Mouse (Mus musculus): ENCODE results near the gene AC134908.4.

AC134908.4 gene

DNA sequence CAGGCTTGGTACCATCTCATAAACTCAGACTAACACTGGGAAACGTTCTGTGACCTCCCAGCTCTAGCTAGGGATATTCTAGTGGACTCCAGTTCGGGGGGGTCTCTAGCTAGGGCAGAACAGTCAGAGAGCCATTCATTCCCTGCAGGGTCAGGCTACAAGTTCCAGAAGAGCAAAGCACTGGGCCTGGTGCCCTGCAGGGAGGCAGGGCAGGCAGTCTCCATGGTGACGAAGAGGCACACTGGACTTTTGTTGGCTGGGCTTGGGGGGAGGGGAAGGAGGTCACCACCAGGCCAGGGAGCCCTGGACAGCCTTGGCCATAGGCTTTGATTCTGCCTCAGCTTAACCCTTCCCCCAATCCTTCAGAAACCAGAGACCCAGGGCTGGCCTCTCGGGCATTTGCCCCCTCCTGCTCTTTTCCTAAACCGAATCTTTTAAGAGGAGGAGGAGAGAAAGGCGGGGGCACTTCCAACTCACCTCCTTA is at the start of gene AC134908.4:
TSS of gene AC134908.4 (minus strand) at position 51 of the 484 bp plus-strand sequence.
- no peak for DNase-seq (ENCODE audit: low read depth, low spot score)

DNA sequence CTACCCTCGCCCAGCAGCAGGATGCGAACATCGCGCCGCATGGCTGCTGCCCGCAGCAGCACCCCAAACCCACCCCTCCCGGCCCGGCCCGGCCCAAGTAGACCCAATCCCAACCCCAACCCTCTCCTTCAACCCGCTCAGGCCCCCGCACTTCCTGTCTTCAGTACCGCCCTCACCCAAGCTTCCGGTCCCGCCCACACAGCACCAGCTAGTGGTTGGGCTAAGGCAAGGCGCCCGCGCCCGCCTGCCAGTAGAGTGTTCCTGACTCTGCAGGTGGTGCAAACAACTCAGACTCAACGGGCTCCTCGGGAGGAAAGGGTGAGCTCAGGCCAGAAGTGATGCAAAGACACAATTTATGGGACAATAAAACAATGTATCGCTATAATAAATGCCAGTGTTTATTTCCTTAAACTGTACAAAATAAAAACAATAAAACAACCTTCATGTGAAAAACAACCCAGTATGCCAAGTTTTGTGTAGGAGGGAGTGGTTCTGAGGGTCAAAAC is 49.0 kb upstream of the AC134908.4 start, which contains the start of gene Rhot2:
TSS of gene Rhot2 (minus strand) at position 456 of the 506 bp plus-strand sequence.
- DNase-seq (ENCODE audit: low read depth, low spot score) = peak; percentile 91

DNA sequence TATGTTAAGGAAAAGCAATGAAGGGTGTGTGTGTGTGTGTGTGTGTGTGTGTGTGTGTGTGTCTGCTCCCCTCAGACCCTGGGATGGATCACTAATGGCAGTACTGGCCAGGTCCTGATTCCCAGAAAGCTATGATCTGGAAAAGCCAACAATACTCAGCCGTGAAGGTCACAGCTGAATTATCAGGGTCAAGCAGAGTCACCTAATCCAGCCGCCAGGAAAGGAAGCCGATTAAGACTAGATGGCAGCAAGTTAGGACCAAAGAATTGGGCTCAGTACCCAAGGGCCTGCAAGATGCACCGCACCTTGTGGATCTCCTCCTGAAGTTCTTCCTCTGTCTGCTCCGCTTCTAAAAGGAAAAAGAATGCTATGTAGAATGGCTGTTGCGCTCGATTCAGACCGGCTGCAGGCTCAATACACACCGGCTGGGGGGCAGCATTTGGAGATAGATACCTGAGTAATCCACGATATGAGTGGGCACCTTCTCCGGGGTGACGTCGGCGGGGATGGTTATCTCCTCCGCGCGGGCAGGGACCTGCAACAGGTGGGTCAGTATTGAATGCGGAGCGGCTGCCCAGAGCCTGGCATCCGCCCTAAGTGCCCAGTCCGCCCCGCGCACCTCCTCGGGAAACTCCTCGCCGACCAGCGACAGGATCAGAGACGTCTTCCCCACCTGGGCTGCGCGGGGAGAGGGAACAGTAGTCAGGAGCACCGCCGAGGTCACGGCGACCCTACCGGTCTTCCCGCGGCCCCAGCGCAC is 48.4 kb upstream of the AC134908.4 start:
- no peak for DNase-seq (ENCODE audit: low read depth, low spot score)

DNA sequence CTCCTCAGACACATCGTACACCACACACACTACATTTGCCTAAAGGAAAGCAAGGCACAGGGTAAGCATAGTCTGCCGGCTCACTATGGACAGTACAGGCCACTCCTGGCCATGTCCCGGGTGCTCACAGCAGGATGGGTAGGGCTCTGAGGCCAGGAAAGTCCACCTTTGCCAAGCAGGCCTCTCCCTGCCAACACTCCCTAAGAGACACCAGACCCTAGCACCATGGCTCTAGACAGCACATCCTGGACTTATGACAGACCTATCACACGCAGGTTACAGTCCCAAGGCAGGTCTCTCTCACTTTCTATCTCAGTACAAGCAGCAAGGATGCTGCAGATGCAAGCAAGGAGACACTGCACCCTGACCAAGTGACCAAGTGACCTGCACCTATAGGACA is 47.7 kb upstream of the AC134908.4 start:
- no peak for DNase-seq (ENCODE audit: low read depth, low spot score)

DNA sequence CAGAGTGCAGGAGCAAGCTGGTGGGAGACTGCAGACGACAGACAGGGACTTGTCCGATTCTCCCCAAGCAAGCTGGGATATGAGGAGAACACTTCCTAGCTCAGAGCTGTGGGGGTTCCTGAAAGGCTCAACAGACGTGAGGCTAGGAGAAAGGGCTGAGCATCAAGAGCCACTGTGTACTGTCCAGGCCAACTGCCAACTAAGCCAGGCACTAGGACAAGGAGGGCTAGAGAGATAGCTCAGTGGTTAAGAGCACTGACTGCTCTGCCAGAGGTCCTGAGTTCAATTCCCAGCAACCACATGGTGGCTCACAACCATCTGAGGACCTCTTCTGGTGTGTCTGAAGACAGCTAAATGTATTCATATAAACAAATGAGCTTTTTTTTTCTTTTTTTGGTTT is 47.0 kb upstream of the AC134908.4 start:
- DNase-seq (ENCODE audit: low read depth, low spot score) = no peak

- DNase-seq (ENCODE audit: low read depth, low spot score) = no peak
These were observed 45.8 kb upstream of the AC134908.4 start, which contains the start of gene Gm20683 for GRCm38 (mm10) chr17:25841117-25841880. Gene Gm20683 (minus strand): TSS chr17:25841763.

GRCm38 (mm10) chr17:25840519-25840918 is 45.1 kb upstream of the AC134908.4 start:
- DNase-seq (ENCODE audit: low read depth, low spot score) = no peak

DNA sequence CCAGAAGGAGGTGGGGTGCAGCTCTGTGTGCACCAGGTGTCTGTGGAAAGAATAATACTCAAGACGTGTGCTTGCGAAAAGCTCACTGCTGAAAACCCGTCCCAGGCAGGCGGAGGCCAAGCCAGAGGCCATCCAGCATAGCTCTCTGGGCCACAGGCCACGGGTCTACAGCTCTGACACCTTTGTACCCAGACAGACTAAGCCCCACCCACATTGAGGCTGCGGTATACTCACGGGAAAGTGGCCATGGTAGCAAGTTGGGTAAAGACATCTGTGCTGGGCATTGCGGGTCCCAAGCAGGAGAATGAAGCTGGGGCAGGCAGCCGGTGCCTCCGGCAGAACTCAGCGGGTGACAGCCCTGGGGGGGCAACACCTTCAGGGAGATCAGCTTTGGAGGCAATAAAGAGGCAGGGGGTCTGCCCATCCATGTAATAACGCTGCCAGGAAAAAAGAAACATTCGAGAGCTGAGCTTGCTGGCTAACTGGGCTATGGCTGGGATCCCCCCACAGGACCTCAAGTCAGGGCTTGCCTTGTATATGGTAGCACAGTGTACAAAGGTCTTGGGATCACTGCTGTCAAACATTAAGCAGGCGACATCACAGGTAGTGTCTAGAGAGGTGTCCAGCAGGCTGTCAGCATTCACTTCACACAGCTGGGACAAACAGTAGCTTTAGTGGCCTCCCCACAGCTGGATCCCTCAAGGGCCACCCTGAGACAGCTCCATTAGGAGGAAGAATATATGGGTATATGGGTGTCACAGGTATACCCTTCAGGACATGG is 44.2 kb upstream of the AC134908.4 start:
- no peak for DNase-seq (ENCODE audit: low read depth, low spot score)

DNA sequence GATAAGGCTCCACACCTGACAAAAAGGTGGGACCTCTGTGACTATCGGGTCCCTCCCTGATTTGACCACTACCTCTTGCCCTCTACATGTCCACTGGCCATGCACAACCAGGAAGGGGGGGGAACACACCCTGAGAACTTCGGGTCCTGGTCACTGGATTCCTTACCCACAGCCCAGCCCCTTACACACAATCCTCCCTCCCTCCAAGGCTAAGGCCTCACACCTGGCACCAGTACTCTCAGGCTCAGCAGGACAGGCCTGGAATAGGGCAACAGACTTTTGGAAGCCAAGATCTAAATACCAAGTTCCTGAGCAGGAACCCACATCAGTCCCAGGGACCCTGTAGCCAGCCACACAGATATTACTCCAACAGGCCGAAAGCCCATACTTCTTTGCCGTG is 43.4 kb upstream of the AC134908.4 start:
- DNase-seq (ENCODE audit: low read depth, low spot score) = no peak

DNA sequence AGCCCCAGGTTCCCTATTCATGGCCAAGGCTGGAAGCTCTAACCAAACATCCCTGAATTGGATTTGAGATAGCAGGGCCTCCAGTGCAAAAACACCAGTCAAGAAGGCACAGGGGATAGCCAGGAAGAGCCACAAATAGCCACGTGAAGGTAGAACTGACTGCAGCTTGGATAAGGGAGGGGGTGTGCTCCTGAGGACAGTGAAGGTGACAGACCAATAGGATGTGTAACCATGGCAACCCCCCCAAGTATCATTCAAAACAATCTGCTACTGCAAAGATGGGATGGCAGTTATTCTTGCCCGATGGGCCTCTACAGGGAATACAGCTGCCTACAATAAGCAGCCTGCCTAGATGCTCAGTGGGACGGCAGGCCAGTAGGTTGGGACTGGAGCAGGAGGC is 42.1 kb upstream of the AC134908.4 start:
- DNase-seq (ENCODE audit: low read depth, low spot score) = no peak

DNA sequence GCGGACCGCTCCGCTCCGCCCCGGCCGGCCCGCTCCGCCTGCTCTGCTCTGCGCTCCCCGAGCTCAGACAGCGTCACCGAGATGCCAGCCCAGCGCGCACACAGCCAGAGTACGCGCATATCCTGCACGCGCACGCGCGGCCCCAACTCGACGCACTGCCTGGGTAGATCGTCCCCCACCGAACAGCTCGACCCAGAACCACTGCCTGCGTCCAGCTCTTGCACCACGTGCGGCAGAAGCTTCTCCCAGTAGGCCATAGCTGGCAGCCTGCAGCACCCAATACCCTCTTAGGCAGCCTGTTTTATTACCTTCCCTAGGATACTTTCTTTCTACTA is 41.6 kb upstream of the AC134908.4 start, which contains the start of gene Rhbdl1:
TSS of gene Rhbdl1 (minus strand) at position 220 of the 335 bp plus-strand sequence.
- peak; percentile 95 for DNase-seq (ENCODE audit: low read depth, low spot score)

GRCm38 (mm10) chr17:25836397-25837075 is 41.1 kb upstream of the AC134908.4 start:
- no peak for DNase-seq (ENCODE audit: low read depth, low spot score)

DNA sequence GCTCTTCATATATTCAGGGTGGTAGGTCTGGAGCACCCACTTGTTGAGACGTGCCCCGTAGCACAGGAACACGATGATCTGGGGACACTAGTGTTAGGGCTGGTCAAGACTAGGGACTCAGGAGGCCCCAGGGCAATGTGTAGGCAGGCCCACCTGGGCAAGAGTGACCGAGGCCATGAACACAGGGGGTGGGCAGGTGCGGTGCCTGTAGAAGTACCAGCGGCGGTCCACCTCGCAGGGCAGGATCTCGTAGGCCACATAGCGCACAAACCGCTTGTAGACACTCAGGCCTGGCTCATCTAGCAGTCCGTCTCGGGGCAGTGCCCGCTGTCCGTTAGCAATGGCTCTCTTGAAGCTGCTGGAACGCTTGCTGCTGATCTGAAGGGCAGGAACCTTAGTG is 40.4 kb upstream of the AC134908.4 start:
- DNase-seq (ENCODE audit: low read depth, low spot score) = no peak

DNA sequence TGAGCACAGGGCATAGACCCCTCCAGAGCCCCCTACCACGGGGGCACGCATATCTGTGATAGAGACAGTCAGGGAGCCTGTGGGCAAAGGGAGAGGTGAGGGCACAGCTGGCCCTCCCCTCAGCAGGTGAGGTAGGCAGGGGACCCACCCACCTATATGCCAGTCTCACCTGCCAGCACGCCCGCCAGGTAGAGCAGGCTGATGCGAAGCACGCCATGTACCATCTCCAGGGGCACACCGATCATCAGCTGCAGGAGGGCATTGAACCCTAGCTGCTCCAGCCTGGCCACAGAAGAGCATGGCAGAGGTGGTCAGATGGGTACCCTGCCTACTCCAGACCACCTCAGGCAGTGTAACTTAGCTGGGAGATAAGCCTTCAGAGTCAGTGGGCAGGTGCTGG is 39.8 kb upstream of the AC134908.4 start:
- no peak for DNase-seq (ENCODE audit: low read depth, low spot score)

DNA sequence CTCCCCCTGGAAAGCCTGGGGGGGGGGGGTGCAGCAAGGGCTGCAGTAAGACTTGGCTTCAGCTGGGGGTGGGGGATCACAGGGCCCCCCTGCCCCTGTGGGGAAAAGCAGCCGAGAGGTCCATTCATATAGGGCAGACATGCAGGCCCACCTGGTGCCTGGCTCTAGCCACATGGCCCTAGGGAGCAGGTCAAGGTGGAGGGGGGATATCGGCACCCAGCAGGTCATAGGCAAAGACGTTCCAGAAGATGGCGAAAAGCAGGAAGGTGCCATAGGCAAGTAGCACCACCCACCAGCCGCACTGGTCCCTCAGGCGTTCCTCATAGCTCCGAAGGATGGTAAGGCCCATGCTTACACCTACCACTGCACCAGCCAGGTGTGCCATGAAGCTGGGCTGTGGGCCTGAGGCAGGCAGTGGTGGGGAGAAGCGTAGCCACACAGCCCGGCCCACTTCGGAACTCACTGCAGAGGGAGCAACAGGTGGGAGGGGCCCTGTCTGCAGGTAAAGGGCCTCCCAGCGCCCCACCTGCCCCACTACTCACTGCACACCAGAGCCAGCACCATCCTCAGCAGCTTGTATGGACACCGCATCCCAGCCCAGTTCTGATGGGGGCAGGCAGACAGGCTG is 39.2 kb upstream of the AC134908.4 start:
- DNase-seq (ENCODE audit: low read depth, low spot score) = no peak

DNA sequence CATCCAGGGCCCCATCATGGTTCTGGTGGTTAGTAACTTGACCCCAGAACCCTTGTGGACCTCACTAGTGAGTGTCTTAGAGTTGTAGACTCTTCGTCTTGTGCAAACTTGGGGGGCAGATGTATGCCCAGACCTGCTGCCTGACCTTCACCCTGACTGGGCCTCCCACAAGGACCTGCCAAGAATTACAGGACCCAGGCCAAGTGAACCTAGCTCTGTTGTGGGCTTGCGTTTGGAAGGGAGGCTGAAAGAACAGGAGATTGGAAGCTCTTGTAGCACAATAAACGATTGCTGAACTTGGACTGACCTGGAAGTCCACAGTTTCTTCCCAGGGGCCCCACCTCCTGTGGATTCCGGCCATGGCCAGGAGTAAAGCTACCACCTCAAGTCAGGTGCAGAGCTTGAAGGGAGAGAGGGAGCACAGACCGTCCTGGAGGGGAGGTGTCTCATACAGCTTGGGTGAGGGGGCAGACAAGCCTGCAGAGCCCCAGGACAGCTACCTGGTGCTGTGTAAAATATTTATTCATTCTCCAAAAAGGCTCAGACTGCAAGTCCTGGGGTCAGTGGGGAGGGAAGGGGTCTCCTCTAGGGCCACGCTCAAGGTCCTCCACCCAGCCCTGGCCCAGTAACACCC is 38.6 kb upstream of the AC134908.4 start:
- no peak for DNase-seq (ENCODE audit: low read depth, low spot score)

DNA sequence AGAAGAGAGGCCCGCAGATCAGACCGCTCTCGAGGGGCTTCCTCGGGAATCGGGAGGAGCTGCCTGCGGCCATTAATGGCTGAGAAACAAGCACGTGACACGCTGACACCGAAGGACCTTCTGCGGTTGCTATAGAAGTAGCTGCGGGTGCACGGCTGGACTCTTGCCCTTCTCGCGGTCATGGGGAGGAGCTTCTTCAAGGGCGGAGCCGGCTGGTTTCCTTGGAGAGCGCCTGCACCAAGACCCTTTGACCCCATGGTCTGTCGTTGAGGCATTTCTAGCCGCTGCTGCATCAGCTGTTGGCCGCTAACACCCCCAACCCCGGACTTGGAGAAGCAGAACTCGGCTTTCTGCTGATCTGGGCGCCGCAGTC is 37.8 kb upstream of the AC134908.4 start, which contains the start of gene Stub1:
TSS of gene Stub1 (minus strand) at position 114 of the 373 bp plus-strand sequence.
- DNase-seq (ENCODE audit: low read depth, low spot score) = peak; percentile 96

- DNase-seq (ENCODE audit: low read depth, low spot score) = peak; percentile 99
These were observed 37.2 kb upstream of the AC134908.4 start for GRCm38 (mm10) chr17:25832436-25833290.
